Mouse (Mus musculus) liver, embryonic 15.5 days (tissue): ENCODE data around the gene C530025M09Rik. TPM values are rescaled to one million over a fixed set of nuclear protein-coding genes. Genes with fewer than 3 reads are reported as not detected.

Experiments used
- ATAC-seq: fragments of 200-750 bp; cut with Nextera tagmentation; 2 replicates; pipeline ENCODE4 v1.8.0; 2017; ENCODE audit warnings: moderate number of reproducible peaks, mild to moderate bottlenecking, moderate library complexity; ENCODE audit not compliant: insufficient read depth
- H3K27ac ChIP-seq: fragments of 300-500 bp; sonication (generic); replicated peaks from 2 replicates; pipeline ENCODE4 v1.5.1; 2015; ENCODE audit warnings: mild to moderate bottlenecking, inconsistent platforms
- H3K27me3 ChIP-seq: fragments of 300-500 bp; sonication (generic); 2 replicates; pipeline ENCODE4 v1.6.1; 2015; ENCODE audit warnings: mild to moderate bottlenecking, inconsistent platforms
- H3K36me3 ChIP-seq: fragments of 300-500 bp; sonication (generic); replicated peaks from 2 replicates; pipeline ENCODE4 v1.6.1; 2015; ENCODE audit warnings: moderate library complexity, mild to moderate bottlenecking, inconsistent platforms
- H3K4me1 ChIP-seq: fragments of 300-500 bp; sonication (generic); replicated peaks from 2 replicates; pipeline ENCODE4 v1.6.1; 2015; ENCODE audit warnings: inconsistent platforms
- H3K4me2 ChIP-seq: fragments of 300-500 bp; sonication (generic); 2 replicates; pipeline ENCODE4 v1.6.1; 2015; ENCODE audit warnings: moderate library complexity, mild to moderate bottlenecking, inconsistent platforms
- H3K4me3 ChIP-seq: fragments of 300-500 bp; sonication (generic); replicated peaks from 2 replicates; pipeline ENCODE4 v1.5.1; 2015; ENCODE audit warnings: mild to moderate bottlenecking, inconsistent platforms
- H3K9ac ChIP-seq: fragments of 300-500 bp; sonication (generic); 2 replicates; pipeline ENCODE4 v1.6.1; 2015; ENCODE audit warnings: moderate library complexity, mild to moderate bottlenecking, inconsistent platforms
- H3K9me3 ChIP-seq: fragments of 300-500 bp; sonication (generic); replicated peaks from 2 replicates; pipeline ENCODE4 v1.6.1; 2016; ENCODE audit warnings: inconsistent platforms
- WGBS: fragments of 180-500 bp; shearing (Covaris S2); methylation state at CpG from one replicate; pipeline ENCODE4 v1.1.7; 2015; ENCODE audit warnings: mixed read lengths; ENCODE audit not compliant: insufficient replicate concordance; 5-methylcytosine and 5-hydroxymethylcytosine counted together
- polyA plus RNA-seq: library from polyadenylated mRNA; unstranded; fragments of >200 nt; fragmentation: Nextera tagmentation; extraction: Ambion mirVana; gene quantifications from 2 replicates; pipeline ENCODE4 v1.2.1, GENCODE M21; 2015

The C530025M09Rik gene
- not detected in 2 replicates for polyA plus RNA-seq

DNA sequence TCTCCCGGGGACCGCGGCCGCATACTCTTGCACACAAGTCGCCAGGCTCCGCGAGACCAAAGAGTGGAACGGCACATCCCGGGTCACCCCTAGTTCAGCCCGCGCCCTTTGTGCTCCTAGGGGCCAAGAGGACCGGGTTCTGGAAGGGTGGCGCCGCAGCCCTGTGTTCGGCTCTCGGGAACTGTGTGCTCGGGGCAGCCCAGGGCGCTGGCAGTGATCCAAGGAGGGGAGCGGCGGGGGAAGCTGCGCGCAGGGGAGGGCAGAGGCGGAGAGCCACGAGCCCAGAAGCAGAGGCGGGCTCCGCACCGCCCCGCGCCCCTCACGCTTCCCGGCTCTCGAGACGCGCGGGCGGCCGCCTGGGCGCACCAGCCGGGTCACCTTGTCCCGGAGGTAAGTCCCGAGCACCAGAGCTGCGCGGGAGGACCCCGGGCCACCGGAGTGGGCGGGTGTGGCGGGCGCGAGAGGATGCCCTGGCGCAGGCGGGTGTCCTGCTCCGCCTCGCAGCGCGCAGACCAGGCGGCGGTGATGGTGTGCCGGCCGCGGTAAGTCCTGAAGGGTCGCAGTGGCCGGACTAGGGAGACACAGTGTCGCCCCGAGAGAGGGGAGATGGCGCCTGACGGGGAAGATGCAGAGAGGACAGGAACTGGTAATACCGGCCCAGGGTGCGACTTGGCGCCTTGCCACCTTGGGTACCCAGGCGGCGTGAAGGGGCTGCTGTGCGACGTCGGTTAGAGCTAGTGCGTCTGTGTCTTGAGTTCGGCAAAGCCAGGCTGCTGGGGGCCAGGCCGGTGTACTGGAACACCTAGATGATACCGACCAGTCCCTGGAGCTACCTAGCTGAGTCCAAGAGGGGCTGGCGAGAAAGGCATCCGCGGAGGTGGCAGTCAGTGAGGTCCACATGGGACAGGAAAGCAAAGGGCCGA is at the start of gene C530025M09Rik:
Gene C530025M09Rik (minus strand): TSS at position 678 of the 923 bp plus-strand sequence.
- H3K27me3 ChIP-seq = peaks cover 43% of the 10 kb centered on the region
- no peaks in the 10 kb centered on the region for H3K9me3 ChIP-seq
- H3K27ac ChIP-seq = no peak within 1 kb of the TSS
- H3K4me1 ChIP-seq = no peaks in the 10 kb centered on the region
- no peak within 1 kb of the TSS for H3K9ac ChIP-seq
- ATAC-seq = no peak
- no peaks in the 10 kb centered on the region for H3K36me3 ChIP-seq
- under 1% methylated on average over 78 of the region's 82 CpGs for WGBS
- H3K4me3 ChIP-seq = peak within 1 kb of the TSS; percentile 14
- peak within 1 kb of the TSS; percentile 34 for H3K4me2 ChIP-seq

DNA sequence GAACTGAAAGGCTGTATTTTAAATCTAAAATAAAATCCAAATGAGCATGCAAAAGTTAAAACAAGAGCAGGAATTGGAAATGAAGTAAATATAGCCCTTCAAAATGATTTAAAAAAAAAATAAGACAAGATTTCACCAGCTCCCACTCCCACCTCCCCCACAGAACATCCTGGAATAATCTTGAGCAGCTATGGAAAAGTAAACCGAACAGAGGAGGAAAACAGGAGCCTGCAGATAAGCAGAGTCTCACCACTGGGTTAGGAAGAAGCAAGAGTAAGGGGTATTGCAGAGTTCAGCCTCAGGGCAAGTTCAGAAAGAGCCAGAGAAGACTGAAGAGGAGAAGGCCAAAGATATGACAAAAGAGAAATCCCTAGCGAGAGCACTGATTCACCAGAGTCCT is 46.9 kb upstream of the C530025M09Rik start:
- Histone ChIP-seq H3K27ac (no peak overlapping the region), H3K27me3 (no peaks in the 10 kb centered on the region), H3K4me1 (no peaks in the 10 kb centered on the region), H3K36me3 (no peaks in the 10 kb centered on the region), H3K9me3 (no peaks in the 10 kb centered on the region), H3K4me2 (no peak overlapping the region), H3K9ac (no peak overlapping the region), H3K4me3 (no peak overlapping the region)
- ATAC-seq = no peak
- WGBS = 34% methylated on average over 2 of the region's 2 CpGs

DNA sequence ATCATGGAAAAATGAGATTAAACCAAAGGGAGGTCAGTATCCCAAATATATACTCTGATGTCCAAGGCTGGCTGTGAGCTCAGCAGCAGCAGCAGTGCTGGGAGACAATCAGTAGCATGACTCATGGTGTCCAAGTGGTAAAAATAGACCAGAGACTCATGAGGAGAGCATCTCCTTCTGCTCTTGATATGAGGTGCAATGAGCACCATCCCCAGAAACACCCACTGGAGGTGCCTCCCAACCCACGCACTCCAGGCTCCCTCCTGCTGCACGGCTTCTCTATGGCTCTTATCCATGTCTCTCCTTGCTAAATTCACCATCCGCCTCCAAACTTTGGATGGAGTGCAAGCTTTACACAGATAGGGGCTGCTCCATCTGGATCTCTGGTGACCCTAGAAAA is 42.3 kb upstream of the C530025M09Rik start:
- H3K4me1 ChIP-seq = no peaks in the 10 kb centered on the region
- H3K9ac ChIP-seq = no peak overlapping the region
- no peak for ATAC-seq
- H3K27ac ChIP-seq = no peak overlapping the region
- no peak overlapping the region for H3K4me2 ChIP-seq
- no peaks in the 10 kb centered on the region for H3K36me3 ChIP-seq
- H3K27me3 ChIP-seq = no peaks in the 10 kb centered on the region
- H3K4me3 ChIP-seq = no peak overlapping the region
- 53% methylated on average over 3 of the region's 3 CpGs for WGBS
- H3K9me3 ChIP-seq = no peaks in the 10 kb centered on the region

DNA sequence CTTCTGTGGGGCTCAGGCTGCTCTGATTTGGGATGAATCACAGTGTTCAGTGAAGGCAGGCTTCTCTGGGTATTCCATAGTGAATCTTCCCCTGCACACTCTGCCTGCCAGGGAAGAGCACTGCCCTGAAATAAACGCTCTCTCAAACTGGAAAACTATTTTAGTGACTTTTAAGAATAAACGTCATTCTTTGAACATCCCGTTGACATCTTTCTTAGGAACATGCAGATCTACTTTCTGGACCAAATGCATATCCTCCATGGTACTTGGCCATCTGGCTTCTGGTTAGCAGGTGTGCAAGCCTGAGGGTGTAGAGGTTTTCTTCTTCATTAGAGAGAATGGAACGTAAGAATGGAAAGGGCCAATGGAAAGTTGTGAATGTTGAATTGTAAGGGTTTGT is 41.5 kb upstream of the C530025M09Rik start:
- 58% methylated on average over 4 of the region's 4 CpGs for WGBS
- no peak overlapping the region for H3K4me2 ChIP-seq
- no peaks in the 10 kb centered on the region for H3K9me3 ChIP-seq
- no peaks in the 10 kb centered on the region for H3K4me1 ChIP-seq
- H3K9ac ChIP-seq = no peak overlapping the region
- H3K27me3 ChIP-seq = no peaks in the 10 kb centered on the region
- no peak overlapping the region for H3K4me3 ChIP-seq
- no peak overlapping the region for H3K27ac ChIP-seq
- no peak for ATAC-seq
- no peaks in the 10 kb centered on the region for H3K36me3 ChIP-seq

DNA sequence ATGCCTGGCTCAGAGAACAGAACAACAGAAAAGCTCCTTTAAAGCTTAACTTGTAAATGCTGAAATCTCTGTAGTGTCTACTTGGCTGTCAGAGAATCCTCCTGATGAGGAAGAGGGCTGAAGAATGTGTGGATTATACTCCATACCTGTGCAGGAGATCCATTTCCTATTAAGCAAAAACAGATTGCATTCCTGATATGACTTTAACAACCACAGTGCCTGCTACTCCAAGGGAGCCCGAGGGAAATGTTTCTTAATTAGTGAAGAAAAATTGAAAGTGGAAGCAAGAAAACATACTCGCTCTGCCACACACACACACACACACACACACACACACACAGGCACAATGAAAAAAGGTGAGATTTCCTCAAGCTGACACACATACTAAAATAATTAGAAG is 39.5 kb upstream of the C530025M09Rik start:
- Histone ChIP-seq H3K4me1 (no peaks in the 10 kb centered on the region), H3K27ac (no peak overlapping the region), H3K9me3 (no peaks in the 10 kb centered on the region), H3K27me3 (no peaks in the 10 kb centered on the region), H3K36me3 (no peaks in the 10 kb centered on the region), H3K4me3 (no peak overlapping the region), H3K9ac (no peak overlapping the region), H3K4me2 (no peak overlapping the region)
- WGBS = 55% methylated on average over 2 of the region's 2 CpGs
- ATAC-seq = no peak

- Histone ChIP-seq H3K9ac (no peak overlapping the region), H3K27me3 (no peaks in the 10 kb centered on the region), H3K4me1 (no peaks in the 10 kb centered on the region), H3K4me2 (no peak overlapping the region), H3K36me3 (no peaks in the 10 kb centered on the region), H3K9me3 (no peaks in the 10 kb centered on the region), H3K27ac (no peak overlapping the region), H3K4me3 (no peak overlapping the region)
- no peak for ATAC-seq
- WGBS = 60% methylated on average over 5 of the region's 5 CpGs
These were observed 35.0 kb upstream of the C530025M09Rik start for GRCm38 (mm10) chr2:149865914-149866435.

DNA sequence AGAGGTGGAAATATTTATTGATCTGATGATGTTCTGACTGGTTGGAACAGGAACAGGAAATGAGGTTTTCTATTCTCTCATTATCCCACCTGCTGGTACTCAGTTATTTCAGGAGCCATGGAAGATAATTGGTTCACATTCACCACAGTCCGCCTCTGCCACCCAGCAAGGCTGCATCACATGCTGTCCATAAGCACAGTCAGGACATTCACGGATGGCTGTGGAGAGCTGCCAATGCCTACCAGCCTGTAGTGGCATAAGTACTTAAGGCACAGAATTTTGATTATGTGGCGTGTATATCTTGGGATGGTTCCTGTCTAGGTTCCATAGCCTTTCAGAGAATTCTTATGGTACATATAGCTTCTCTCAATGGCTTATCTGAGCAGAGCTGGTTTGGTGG is 30.0 kb upstream of the C530025M09Rik start:
- no peak for ATAC-seq
- WGBS = 61% methylated on average over 3 of the region's 3 CpGs

DNA sequence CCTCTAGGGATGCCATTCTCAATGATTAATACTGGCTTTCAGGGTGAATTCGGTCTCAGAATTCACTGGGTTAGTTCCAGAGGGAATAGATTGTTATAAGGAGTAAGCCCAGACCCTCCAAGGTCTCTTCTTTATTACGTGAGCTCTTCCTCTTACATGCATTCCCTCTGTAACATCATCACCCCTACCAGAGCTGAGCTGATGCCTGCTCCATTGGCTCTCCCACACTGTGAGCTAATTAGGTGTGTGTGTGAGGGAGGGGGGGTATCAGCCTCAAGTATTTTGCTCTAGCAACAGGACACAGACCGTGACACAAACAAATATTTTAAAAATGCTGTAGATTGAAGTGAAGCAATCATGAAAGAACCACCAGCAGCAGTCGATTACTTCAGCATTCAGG is 17.8 kb upstream of the C530025M09Rik start:
- no peak overlapping the region for H3K4me2 ChIP-seq
- no peaks in the 10 kb centered on the region for H3K4me1 ChIP-seq
- H3K9ac ChIP-seq = no peak overlapping the region
- WGBS = 39% methylated on average over 4 of the region's 4 CpGs
- no peaks in the 10 kb centered on the region for H3K9me3 ChIP-seq
- no peak for ATAC-seq
- H3K36me3 ChIP-seq = no peaks in the 10 kb centered on the region
- H3K27me3 ChIP-seq = no peaks in the 10 kb centered on the region
- H3K4me3 ChIP-seq = no peak overlapping the region
- H3K27ac ChIP-seq = no peak overlapping the region

More for the DNA sequence above, 30.0 kb upstream of the C530025M09Rik start:
- Histone ChIP-seq H3K9ac (no peak overlapping the region), H3K4me3 (no peak overlapping the region), H3K27ac (no peak overlapping the region), H3K27me3 (no peaks in the 10 kb centered on the region), H3K4me2 (no peak overlapping the region), H3K4me1 (no peaks in the 10 kb centered on the region), H3K9me3 (no peaks in the 10 kb centered on the region), H3K36me3 (no peaks in the 10 kb centered on the region)

DNA sequence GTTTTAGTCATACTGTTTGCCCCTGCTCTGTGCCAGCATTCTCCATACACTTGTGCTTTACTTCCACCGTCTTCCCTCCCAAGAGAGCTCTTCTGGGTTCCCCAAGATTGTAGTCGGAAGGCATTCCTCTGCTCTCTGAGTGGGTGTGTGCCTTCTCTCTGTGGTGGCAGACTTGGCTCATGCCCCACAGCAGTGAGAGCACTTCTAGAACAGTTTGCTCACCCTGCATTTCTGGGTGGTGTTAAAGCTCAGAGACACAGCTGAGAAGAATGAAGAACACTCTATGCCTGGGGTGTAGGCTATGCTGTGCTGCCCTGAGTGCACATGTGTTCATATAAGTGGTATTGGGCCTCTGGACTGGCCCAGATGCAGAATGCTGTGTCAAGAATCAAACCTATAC is 13.6 kb upstream of the C530025M09Rik start:
- Histone ChIP-seq H3K4me2 (no peak overlapping the region), H3K36me3 (no peaks in the 10 kb centered on the region), H3K4me3 (no peak overlapping the region), H3K4me1 (no peaks in the 10 kb centered on the region), H3K9me3 (no peaks in the 10 kb centered on the region), H3K27me3 (no peaks in the 10 kb centered on the region), H3K27ac (no peak overlapping the region), H3K9ac (no peak overlapping the region)
- no peak for ATAC-seq
- WGBS = 51% methylated on average over 2 of the region's 2 CpGs

GRCm38 (mm10) chr2:149839666-149840065 is 8.7 kb upstream of the C530025M09Rik start:
- no peak for ATAC-seq
- Histone ChIP-seq H3K4me3 (no peak overlapping the region), H3K9me3 (no peaks in the 10 kb centered on the region), H3K27me3 (no peaks in the 10 kb centered on the region), H3K9ac (no peak overlapping the region), H3K4me1 (no peaks in the 10 kb centered on the region), H3K4me2 (no peak overlapping the region), H3K36me3 (no peaks in the 10 kb centered on the region), H3K27ac (no peak overlapping the region)
- WGBS = 56% methylated on average over 2 of the region's 2 CpGs

GRCm38 (mm10) chr2:149836471-149837135 is 5.6 kb upstream of the C530025M09Rik start:
- H3K36me3 ChIP-seq = no peaks in the 10 kb centered on the region
- ATAC-seq = no peak

More at GRCm38 (mm10) chr2:149836471-149837135, 5.6 kb upstream of the C530025M09Rik start:
- 48% methylated on average over 2 of the region's 2 CpGs for WGBS
- Histone ChIP-seq H3K4me3 (no peak overlapping the region), H3K27ac (no peak overlapping the region), H3K9me3 (no peaks in the 10 kb centered on the region), H3K4me1 (no peaks in the 10 kb centered on the region), H3K27me3 (peaks cover 11% of the 10 kb centered on the region), H3K4me2 (no peak overlapping the region), H3K9ac (no peak overlapping the region)
